Mouse (Mus musculus) telencephalon, adult 2 months (tissue): ENCODE measurements around the gene 2210016L21Rik.
"Not testable (repeated sequence)": the region's sequence is repeated elsewhere in the genome, so short reads cannot be mapped to it uniquely, and the experiment has no call there.

Experiments
- DNase-seq: peaks from one replicate; pipeline ENCODE4 v3.0.0-alpha.2; 2011; ENCODE audit warnings: low read depth, low spot score

Gene 2210016L21Rik

GRCm38 (mm10) chr5:114942074-114942765 lies at the start of gene 2210016L21Rik:
2210016L21Rik (plus strand) TSS chr5:114942158.
- peak; percentile 84 for DNase-seq

GRCm38 (mm10) chr5:114895542-114895941 lies 46.4 kb upstream of the 2210016L21Rik start:
- no peak for DNase-seq

DNA sequence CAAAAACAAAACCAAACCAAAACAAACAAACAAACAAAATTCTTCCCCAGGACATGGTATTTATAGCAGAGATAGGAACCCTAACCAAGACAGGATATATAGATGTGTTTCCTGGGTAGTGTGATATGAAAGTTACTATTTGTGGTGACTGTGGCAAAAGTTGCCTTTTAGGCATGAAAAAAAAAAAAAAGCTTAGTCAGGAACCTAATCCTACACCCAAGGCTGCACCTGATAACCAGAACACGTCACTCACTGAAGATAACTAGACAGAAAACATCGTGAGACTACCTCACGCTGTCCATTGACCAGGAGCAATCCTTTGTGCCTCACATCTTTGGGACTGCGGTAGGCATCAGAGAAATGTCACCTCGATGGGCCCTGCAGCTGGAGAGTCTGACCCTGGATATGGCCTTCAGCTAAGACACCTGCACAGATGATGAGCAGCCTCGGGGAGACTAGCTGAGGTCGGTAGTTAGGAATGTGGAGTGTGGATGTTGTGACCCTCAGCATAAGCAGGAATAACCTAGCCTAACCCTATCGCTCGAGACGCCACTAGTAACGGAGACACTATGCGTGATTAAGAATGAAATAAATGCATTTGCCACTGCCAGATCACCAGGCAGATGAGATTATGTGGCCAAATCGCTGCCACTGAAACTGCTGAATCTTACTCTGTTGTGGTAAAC lies 45.1 kb upstream of the 2210016L21Rik start, which contains the start of gene Oasl2:
Gene Oasl2, plus strand, starts transcription at position 249 of the 686 bp plus-strand sequence.
- no peak for DNase-seq

DNA sequence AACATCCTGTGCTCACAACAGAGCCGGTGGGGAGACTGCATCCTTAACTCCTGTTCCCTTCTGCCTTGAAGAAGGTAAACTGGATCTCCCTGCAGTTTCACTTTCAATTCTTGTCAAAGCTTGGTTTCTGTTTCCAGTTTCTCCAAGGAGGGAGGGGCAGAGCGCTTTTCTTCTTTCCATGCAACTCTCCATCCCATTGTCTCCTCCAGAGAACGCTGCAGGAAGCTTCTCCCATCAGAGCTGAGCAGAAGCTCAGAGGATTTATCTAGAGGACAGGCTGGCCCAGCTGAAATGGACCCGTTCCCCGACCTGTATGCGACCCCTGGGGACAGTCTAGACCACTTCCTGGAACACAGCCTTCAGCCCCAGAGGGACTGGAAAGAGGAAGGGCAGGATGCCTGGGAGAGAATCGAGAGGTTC lies 44.6 kb upstream of the 2210016L21Rik start:
- no peak for DNase-seq

GRCm38 (mm10) chr5:114898857-114899256 lies 43.1 kb upstream of the 2210016L21Rik start:
- DNase-seq: no peak

GRCm38 (mm10) chr5:114902413-114902812 lies 39.5 kb upstream of the 2210016L21Rik start:
- DNase-seq: no peak

- DNase-seq: no peak
Observed at GRCm38 (mm10) chr5:114908598-114909305, 33.2 kb upstream of the 2210016L21Rik start.

DNA sequence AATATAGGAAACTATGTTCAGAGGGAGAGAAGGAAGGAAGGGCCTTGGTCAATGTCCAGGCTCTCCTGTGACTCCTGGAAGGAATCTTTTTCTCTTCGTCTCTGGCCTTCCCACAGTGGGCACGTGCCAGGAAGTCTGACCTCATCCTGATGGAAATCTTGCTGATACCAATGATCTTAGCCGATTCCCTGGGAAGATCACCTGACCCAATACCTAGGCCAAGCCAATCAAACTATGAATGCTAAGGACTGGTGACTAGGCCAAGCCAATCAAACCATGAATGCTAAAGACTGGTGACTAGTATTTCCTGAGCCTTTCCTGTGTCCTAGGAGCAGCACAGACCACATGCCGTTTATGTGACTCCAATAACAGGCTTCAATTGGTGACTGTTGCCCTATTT lies 28.3 kb upstream of the 2210016L21Rik start:
- no peak for DNase-seq

- DNase-seq: no peak
Observed at GRCm38 (mm10) chr5:114914855-114915254, 27.1 kb upstream of the 2210016L21Rik start.

DNA sequence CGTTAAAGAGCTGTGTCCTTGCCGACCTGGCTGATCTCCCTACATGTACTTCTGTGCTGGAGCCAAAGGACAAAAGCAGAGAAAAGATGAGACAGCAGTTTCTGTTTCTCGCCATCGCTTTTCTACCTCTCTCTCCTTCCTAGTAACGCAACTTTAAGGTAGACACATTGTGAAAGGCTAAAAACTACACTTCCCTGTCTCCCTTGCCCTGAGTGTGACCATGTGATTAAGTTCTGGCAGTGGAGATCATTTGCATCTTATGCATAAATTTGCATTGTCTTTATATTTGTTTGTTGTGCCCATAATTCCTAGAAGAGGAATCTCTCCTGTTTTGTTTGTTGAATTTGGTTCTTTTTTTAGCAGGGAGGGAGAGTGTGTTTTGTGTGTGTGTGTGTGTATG lies 26.1 kb upstream of the 2210016L21Rik start:
- no peak for DNase-seq

DNA sequence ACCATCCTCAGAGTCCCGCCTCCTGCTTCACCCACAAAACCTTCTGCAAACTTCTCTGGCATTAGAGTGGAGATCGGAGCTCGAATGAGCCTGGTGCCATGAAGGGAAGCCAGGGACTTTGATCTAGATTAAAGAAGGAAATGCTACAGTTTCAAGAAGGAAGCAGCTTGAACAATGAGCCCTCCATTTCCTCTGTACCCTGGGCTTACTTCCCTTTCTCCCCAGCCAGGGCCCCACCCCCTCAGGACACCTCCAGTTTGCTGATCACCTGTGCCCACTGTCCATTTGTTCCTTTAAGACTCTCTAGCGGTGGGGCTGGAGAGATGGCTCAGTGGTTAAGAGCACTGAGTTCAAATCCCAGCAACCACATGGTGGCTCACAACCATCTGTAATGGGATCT lies 25.2 kb upstream of the 2210016L21Rik start:
- DNase-seq: no peak

GRCm38 (mm10) chr5:114917357-114917756 lies 24.6 kb upstream of the 2210016L21Rik start:
- not testable (repeated sequence) for DNase-seq

DNA sequence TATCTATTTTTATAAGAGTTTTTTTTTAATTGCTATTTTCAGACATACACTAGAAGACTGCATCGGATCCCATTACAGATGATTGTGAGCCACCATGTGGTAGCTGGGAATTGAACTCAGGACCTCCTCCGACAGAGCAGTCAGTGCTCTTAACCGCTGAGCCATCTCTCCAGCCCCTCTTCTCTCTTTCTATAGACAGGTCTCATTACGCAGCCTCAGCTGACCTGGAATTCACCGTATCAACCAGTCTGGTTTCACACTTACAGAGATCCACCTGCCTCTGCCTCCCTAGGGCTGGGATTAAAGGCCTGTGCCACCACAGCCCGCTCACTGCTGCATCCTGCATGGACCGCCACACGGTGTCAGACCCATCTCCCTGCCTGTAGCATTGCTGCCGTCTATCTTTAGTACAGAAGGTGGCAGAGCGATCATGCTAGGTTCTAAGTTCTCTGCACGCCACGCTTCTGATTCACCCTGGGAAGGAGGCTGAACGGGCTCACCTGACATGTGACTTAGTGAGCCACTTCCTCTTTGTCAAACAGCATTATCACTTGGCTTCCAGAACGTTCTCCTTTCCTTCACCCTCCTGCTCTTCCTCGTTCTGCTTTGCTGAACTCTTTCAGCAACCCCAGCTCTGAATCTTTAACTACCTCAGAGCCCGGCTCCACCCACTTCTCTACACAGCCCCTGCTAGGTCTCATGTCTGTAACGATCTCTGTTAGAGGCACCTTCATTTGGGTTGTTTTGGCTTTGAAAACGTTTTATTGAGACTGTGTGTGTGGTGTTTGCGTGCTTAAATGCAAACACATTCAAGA lies 20.2 kb upstream of the 2210016L21Rik start:
- no peak for DNase-seq

GRCm38 (mm10) chr5:114922366-114922731 lies 19.6 kb upstream of the 2210016L21Rik start:
- DNase-seq: no peak

GRCm38 (mm10) chr5:114922998-114923473 lies 18.9 kb upstream of the 2210016L21Rik start, which contains the start of gene Oasl1:
Oasl1 (plus strand) TSS chr5:114923240.
- DNase-seq: no peak

DNA sequence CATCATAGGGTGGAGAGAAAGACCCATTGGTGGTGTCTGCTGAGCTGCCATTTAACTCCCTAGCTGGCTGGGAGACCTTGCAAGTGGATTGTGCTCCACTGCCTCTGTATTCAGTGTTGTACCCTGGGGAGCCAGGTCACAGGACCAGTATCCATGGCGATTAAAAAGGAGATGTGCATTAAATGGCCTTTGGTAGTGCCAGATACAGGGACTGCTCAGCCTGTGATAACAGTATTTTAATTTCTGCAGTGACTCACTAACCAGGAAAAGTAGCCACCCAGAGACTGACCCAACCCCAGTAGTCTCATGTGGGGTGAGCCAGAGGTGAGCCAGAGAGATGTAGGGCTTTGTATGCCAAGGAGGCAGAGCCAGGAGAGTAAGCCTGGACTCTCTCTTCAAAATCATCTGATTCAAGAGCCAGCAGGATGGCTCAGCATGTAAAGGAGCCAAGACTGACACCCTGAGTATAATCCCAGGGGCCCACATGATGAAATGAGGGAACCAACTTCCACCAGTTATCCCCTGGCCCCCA lies 15.7 kb upstream of the 2210016L21Rik start:
- no peak for DNase-seq

- DNase-seq: no peak
Observed at GRCm38 (mm10) chr5:114926753-114927152, 15.2 kb upstream of the 2210016L21Rik start.

DNA sequence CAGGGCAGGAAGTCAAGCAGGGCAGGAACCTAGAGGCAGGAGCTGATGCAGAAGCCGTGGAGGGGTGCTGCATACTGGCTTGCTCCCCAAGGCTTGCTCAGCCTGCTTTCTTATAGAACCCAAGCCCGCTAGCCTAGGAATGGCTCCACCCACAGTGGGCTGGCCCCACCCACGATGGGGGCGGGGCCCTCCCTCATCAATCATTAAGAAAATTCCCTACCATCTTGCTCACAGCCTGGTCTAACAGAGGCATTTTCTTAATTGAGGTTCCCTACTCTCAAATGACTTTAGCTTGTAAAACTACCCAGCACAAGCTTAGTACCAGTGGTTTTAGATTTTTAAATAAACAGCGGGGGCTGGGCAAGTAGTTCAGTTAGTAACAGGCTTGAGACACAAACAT lies 10.3 kb upstream of the 2210016L21Rik start:
- no peak for DNase-seq

DNA sequence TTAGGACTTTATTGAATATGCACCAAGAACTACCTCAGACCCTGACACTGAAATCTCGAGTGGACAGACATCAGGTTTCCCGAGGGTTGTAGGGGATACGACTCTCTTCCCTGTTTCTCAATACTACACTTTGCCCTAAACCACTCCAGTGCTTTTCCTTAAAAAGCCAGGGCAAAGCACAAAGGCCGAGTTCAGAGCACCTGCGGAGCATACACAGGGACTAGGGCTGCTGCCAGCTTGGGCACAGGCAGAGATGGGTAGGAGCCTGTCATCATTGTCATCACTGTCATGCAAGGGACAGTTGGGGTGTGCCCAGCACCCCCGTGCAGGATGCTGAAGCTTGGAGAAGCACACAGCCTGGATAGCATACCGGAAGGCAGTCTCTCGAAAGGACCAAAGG lies 8.8 kb upstream of the 2210016L21Rik start:
- no peak for DNase-seq

DNA sequence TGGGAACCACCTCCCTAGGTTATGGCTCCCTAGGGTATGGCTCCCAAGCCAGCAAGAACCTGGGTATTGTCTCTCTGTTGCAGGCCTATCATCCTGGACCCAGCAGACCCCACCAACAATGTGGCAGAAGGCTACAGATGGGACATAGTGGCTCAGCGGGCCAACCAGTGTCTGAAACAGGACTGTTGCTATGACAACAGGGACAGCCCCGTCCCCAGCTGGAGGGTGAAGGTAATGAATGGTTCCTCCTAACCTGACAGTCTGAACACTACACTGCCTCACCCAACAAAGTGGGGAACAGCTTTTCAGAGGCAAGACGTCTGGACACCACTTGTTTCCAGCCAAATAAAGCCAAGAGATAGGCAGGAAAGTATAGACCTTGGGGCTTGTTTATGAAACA lies 6.1 kb upstream of the 2210016L21Rik start:
- DNase-seq: no peak

DNA sequence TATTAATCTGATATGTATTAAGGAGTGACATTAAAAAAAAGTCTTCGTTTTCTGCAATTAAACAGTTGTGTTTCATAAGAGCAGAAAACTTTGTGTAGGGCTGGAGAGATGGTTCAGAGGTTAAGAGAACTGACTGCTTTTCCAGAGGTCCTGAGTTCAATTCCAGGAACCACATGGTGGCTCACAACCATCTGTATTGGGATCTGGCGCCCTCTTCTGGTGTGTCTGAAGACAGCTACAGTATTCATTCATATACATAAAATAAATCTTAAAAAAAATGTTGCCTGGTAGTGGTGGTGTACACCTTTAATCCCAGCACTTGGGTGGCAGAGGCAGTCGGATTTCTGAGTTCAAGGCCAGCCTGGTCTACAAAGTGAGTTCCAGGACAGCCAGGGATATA lies 820 bp upstream of the 2210016L21Rik start:
- DNase-seq: not testable (repeated sequence)
